Mouse (Mus musculus) adrenal gland, postnatal 14 days (tissue): ENCODE results near the gene Sowahb. TPM values are rescaled to one million over a fixed set of nuclear protein-coding genes. Genes with fewer than 3 reads are reported as not detected.
A peak's percentile ranks its signal among the peaks of the same experiment; 100 is the strongest.
"Not testable (repeated sequence)": the region's sequence is repeated elsewhere in the genome, so short reads cannot be mapped to it uniquely, and the experiment has no call there.

Experiments used
- DNase-seq: peaks from one replicate; pipeline ENCODE4 v3.0.0; 2021; ENCODE audit warnings: mixed read lengths
- total RNA-seq: library from RNA; stranded (reverse); gene quantifications from 2 replicates; pipeline ENCODE4 v1.2.3, GENCODE M21; 2021

Gene Sowahb
- total RNA-seq, 1 experiment from 2014 or later = 0.78 TPM

GRCm38 (mm10) chr5:93042831-93043687 lies 1.8 kb downstream of the Sowahb start:
- DNase-seq = no peak

- DNase-seq = no peak
These were observed 2.8 kb downstream of the Sowahb start for GRCm38 (mm10) chr5:93042031-93042430.

DNA sequence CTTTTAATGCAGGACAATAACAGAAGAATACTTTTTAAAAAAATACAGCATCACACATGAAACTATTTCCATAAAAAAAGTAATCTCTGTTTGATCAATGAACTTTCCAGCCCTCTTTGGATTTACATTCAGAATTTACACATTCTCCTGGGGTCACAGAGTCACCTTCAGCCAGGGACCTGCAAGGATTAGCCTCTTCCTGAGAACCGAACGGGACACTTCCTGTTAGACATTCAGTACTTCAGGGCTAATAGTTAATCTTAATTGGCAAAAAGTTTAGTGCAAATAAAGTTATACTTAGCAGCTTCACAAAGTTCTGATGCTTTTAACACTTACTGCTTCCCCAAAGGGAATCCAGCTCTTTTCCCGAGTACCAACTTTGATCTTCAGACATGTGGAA lies 3.5 kb downstream of the Sowahb start:
- no peak for DNase-seq

DNA sequence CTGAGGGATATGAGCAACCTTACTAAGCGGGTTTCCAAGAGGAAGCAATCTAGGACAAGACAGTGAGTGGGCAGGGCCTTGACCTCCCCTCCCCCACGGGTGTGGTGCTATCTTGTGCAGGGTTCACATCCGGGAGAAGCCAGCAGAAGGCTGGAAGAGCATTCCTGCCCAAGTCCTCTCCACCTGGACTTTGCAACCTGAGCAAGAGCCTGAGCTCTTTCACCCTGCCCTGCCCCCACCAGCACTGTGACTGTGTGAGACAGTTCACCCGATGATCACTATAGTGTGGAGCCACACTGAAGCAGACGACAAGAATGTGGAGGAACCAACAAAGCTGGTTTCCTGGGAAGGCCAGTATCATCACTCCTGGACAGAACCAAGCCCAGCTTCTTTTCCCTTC lies 4.7 kb downstream of the Sowahb start:
- DNase-seq = no peak

DNA sequence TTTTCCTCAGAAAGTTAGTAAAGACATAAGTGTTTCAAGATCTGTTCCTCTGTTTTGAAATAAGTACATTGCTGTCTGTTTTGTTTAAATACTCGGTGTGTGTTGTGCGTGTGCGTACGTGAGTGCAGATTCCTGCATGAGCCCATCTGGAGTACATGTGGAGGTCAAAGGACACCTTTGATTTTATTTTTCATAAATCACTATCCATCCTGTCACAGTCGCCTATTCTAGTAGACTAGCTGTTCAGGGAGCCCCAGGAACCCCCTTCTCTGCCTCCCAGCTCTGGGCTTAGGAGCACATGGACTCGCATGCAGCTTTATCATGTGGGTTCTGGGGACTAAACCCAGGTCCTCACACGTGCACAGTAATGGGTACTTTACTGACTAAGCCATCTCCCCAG lies 8.6 kb downstream of the Sowahb start:
- no peak for DNase-seq

GRCm38 (mm10) chr5:93035285-93035684 lies 9.5 kb downstream of the Sowahb start:
- no peak for DNase-seq

GRCm38 (mm10) chr5:93033087-93033870 lies 11.5 kb downstream of the Sowahb start:
- DNase-seq = no peak

DNA sequence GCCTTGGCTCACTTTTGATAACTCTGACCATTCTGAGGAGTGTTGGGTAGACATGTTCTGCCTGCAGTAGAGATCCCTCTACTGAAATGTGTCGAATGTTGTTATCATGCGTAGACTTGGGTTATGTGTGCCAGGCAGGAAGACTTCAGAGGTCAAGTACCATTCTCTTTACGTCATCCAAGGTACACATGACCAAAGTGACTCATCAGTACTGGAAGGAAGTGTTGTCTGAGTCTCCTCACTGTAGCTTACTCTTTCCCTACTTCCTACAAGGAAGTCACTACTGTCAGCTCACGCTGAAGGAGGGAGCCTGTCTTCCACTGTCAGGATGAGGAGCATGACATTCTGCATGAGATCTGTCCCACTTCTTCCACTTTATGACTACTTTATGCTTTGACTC lies 12.2 kb downstream of the Sowahb start:
- no peak for DNase-seq

DNA sequence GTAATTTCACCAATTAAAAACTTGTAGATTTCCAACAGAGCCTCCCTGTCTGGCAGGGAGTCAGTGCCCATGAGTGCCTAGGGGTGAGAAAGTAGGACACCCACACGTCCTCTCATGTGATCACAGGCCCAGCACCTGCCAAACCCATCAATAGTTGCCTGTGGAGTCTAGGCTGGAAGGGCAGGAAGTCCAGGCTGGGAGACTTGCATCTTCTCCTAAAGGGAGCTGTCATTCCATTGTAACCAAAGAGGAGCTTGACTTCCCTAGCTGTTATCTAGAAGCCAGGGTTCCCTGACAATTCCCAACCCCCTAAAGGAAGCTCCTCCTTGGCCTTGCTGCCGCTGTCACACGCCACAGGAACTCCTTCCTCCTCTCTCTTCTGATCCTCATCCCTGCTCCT lies 14.0 kb downstream of the Sowahb start:
- no peak for DNase-seq

- no peak for DNase-seq
These were observed 14.4 kb downstream of the Sowahb start for GRCm38 (mm10) chr5:93030411-93030810.

- no peak for DNase-seq
These were observed 17.6 kb downstream of the Sowahb start for GRCm38 (mm10) chr5:93027120-93027675.

DNA sequence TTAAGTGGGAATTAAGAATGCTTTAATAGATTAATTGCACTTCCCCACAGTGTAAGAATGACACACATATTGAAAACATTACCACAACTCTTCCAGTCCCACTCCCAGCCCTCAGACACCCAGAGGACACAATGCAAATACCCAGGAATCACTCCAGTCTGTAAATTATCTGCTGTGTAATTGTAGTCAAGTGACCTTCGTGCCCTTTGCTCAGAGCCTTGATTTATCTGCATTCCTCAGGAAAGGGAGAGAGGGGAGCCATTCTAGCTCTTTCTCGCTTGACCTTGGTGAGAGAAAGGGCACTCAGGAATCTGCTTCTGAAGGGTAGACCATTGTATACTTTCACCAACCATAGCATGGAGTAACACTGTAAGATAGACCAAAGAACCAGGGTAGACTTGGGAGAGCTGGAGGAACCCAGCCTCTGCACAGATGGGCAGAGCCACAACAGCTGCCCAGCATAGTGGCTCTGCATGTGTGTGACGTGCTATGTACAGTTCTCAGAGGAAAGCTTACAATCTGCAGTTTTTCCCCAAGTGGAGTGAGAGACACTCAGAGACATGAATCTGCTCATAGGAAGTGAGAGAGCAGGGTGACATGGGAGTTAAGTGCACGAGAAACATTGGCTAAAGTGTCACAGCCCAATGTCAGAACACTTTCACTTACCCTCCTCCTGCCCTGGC lies 18.2 kb downstream of the Sowahb start:
- no peak for DNase-seq

- peak; percentile 78 for DNase-seq
These were observed 20.0 kb downstream of the Sowahb start for GRCm38 (mm10) chr5:93024754-93025280.

DNA sequence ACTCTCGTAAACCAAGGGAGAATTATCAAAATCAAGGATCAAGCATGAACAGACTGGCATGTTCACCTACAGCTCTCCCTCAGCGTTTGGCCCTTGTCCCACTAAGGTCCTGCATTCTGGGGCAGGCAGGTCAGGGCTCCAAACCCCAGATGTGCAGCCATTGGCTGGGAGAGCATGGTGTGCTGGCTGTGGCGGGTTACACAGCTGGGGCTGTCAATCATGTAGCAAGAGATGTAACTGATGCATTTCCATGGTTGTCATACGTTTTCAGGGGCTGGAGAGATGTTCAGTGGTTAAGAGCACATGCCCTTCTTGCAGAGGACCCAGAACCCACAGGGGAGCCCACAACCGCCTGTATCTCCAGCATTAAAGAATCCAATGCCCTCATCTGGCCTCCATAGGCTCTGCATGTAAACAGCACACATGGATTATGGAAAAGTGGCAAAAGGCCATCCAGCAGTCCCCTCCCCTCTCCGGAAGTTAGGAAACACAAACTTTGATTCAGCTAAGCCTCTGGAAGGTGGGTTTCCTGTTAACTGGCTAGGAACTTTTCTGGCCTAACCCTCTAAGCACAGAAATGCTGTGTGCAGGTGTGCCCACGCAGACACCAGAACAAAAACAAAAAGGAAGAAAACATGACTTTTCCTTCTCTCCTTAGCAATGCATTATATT lies 22.6 kb downstream of the Sowahb start:
- DNase-seq = no peak

GRCm38 (mm10) chr5:93020024-93020666 lies 24.7 kb downstream of the Sowahb start:
- no peak for DNase-seq

DNA sequence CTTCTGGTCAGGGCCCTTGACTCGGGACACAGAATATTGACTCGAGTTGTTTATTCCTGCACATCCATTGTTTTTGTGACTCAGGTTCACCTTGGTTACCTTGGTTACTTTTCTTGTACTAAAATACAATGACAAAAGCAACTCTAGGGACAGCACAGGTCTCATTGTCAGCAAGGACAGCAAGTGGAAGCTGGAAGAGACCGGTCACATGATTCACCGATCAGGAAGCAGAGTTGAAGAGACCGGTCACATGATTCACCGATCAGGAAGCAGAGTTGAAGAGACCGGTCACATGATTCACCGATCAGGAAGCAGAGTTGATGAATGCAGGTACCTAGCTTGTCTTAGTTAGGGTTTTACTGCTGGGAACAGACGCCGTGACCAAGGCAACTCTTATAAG lies 25.6 kb downstream of the Sowahb start:
- not testable (repeated sequence) for DNase-seq

DNA sequence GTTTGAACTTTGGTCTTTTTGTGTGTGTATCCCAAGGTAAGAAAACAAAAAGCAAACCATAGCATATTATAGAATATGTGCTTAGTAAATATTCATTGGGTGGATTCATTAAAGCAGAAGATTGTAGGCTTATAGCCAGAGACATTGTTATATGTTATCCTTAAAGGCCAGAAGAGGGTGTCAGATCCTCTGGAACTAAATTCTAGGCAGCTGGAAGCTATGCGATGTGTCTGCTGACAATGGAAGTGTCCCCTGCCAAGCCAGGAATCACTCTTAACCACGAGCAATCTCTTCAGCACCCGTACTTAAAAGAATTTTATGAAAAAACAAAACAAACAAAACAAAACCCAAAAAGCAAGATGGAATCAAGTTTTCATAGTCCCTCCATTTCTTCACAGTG lies 27.1 kb downstream of the Sowahb start:
- DNase-seq = no peak

GRCm38 (mm10) chr5:93008256-93008655 lies 36.6 kb downstream of the Sowahb start:
- no peak for DNase-seq

GRCm38 (mm10) chr5:93005815-93006341 lies 38.9 kb downstream of the Sowahb start:
- peak; percentile 80 for DNase-seq

- peak; percentile 70 for DNase-seq
These were observed 39.5 kb downstream of the Sowahb start for GRCm38 (mm10) chr5:93005229-93005814.
